Mouse (Mus musculus) lung, embryonic 16.5 days (tissue): ENCODE results near the gene Map1b. TPM values are rescaled to one million over a fixed set of nuclear protein-coding genes. Genes with fewer than 3 reads are reported as not detected.

ENCODE experiments used
- ATAC-seq: fragments of 200-750 bp; cut with Nextera tagmentation; 2 replicates; pipeline ENCODE4 v1.8.0; 2017; ENCODE audit warnings: low read depth, mild to moderate bottlenecking, moderate library complexity
- H3K27ac ChIP-seq: fragments of 300-500 bp; sonication (generic); 2 replicates; pipeline ENCODE4 v1.5.1; 2014; ENCODE audit warnings: mild to moderate bottlenecking, control low read depth, low read length
- H3K27me3 ChIP-seq: fragments of 300-500 bp; sonication (generic); 2 replicates; pipeline ENCODE4 v1.6.1; 2014; ENCODE audit warnings: low read depth, low read length, mixed read lengths; ENCODE audit not compliant: control insufficient read depth, insufficient read depth
- H3K36me3 ChIP-seq: fragments of 300-500 bp; sonication (generic); 2 replicates; pipeline ENCODE4 v1.6.1; 2014; ENCODE audit warnings: low read length; ENCODE audit not compliant: control insufficient read depth, insufficient read depth
- H3K4me1 ChIP-seq: fragments of 300-500 bp; sonication (generic); replicated peaks from 2 replicates; pipeline ENCODE4 v1.6.1; 2014; ENCODE audit warnings: low read length, mixed read lengths; ENCODE audit not compliant: control insufficient read depth, insufficient read depth
- H3K4me2 ChIP-seq: fragments of 300-500 bp; sonication (generic); 2 replicates; pipeline ENCODE4 v1.6.1; 2014; ENCODE audit warnings: low read depth, low read length, control low read depth
- H3K4me3 ChIP-seq: fragments of 300-500 bp; sonication (generic); 2 replicates; pipeline ENCODE4 v1.5.1; 2014; ENCODE audit warnings: mild to moderate bottlenecking, low read length, control low read depth
- H3K9ac ChIP-seq: fragments of 300-500 bp; sonication (generic); 2 replicates; pipeline ENCODE4 v1.6.1; 2014; ENCODE audit warnings: low read length, control low read depth
- H3K9me3 ChIP-seq: fragments of 300-500 bp; sonication (generic); 2 replicates; pipeline ENCODE4 v1.6.1; 2016; ENCODE audit warnings: low read length; ENCODE audit not compliant: control insufficient read depth
- WGBS: fragments of 180-500 bp; shearing (Covaris S2); extraction: QIAGEN DNeasy Blood & Tissue Kit; methylation state at CpG from one replicate; pipeline ENCODE4 v1.1.7; 2014; 5-methylcytosine and 5-hydroxymethylcytosine counted together
- polyA plus RNA-seq: library from polyadenylated mRNA; unstranded; fragments of >200 nt; fragmentation: Nextera tagmentation; extraction: Ambion mirVana; gene quantifications from 2 replicates; pipeline ENCODE4 v1.2.1, GENCODE M21; 2015

Gene Map1b
- polyA plus RNA-seq, 1 experiment from 2014 or later, result 67.1 TPM

DNA sequence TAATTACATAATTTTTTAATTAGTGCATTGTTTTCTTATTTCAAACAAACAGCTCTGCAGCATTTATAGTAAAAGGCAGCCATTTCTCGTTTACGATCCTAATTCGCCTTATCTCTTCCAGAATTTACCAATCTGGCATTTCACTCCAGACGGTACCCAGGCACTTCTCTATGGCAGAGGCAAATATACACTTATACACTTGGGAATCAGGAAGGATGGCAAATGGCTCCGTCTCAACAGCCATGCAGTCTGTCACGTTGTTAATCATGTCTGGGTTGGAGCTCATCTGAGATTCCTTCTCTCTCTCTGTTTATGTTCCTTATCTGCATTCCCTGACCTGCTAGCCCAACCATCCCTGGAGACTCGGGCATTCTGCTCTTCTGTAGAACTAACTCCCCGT is 38.6 kb upstream of the Map1b start:
- no peak overlapping the region for H3K4me2 ChIP-seq
- 23% methylated on average over 8 of the region's 8 CpGs for WGBS
- no peak overlapping the region for H3K4me3 ChIP-seq
- H3K27ac ChIP-seq, result no peak overlapping the region
- no peaks in the 10 kb centered on the region for H3K4me1 ChIP-seq
- ATAC-seq, result no peak
- H3K36me3 ChIP-seq, result no peaks in the 10 kb centered on the region
- H3K9ac ChIP-seq, result no peak overlapping the region
- H3K9me3 ChIP-seq, result no peaks in the 10 kb centered on the region
- no peaks in the 10 kb centered on the region for H3K27me3 ChIP-seq

DNA sequence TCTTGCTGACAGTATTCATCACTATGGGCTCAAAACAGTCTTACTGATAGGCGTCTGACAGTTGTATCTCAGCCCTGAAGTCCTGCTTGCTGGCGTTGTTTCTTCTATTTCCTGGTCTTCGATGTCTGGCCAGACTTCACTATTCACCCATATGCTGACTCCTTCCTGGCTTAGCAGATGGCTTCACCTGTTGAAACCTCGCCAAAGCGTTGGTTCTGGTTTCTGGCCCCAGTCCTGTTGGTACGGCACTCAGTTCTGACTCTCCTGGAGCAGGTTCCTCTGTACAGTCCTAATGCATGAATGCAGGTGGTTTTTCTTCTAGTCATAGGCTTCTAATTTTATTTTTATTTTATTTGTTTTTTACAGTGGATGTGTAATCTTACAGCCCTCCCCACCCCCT is 38.1 kb upstream of the Map1b start:
- Histone ChIP-seq H3K9me3 (no peaks in the 10 kb centered on the region), H3K4me3 (no peak overlapping the region), H3K9ac (no peak overlapping the region), H3K4me2 (no peak overlapping the region), H3K27me3 (no peaks in the 10 kb centered on the region), H3K36me3 (no peaks in the 10 kb centered on the region), H3K27ac (no peak overlapping the region), H3K4me1 (no peaks in the 10 kb centered on the region)
- no peak for ATAC-seq
- 77% methylated on average over 6 of the region's 6 CpGs for WGBS

DNA sequence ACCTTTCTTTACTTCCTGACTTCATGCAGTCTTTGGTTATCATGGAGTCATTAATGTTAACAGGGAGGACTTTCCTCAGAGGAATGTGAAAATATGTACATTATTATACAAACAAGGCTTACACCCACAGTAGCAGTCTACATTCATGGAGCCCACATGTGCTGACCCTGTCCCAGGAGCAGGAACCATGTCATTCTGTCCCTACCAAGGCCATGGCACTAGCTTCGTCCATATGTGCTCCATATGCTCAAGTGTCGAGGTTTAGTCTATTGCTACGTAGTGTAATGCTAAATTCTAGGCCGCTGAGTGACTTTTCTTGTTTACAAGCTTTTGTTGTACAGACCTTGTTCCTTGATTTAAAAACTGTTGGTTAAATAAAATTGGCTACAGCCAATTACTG is 36.0 kb upstream of the Map1b start:
- no peak overlapping the region for H3K27ac ChIP-seq
- H3K4me2 ChIP-seq, result no peak overlapping the region
- H3K27me3 ChIP-seq, result no peaks in the 10 kb centered on the region
- no peak overlapping the region for H3K4me3 ChIP-seq
- no peaks in the 10 kb centered on the region for H3K36me3 ChIP-seq
- H3K4me1 ChIP-seq, result no peaks in the 10 kb centered on the region
- no peak overlapping the region for H3K9ac ChIP-seq
- 88% methylated on average over 4 of the region's 4 CpGs for WGBS
- no peaks in the 10 kb centered on the region for H3K9me3 ChIP-seq
- ATAC-seq, result no peak

DNA sequence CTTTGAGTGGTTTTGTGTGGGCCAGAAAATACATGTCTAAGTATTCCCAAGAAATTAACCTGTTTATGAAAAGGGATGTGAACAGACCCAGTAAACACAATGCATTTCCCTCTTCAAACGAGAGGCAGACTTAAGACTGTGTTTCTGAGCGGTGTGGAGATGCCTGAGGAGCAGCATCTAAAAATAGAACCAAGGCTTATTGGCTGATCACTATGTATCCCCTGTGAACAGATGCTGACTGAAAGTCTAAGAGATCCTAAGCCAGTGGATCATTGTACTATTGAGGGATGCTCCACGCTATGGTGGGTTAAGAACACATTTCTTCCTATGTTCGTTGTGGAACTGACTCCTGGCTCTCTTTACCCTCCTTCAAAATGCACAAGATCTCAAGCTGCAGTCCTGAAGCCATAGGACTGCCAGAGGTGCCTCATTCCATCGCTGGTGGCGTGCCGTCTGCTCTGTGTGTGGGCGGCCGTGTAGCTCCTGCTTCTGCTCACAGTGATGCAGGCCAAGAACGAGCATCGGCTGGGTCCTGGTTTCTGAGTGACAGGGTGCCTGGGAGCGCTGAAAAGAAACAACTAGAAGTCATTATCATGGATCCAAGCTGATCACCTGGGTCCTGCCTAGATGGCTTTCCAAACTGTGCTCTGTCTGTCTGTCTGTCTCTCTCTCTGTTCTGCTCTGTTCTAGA is 34.5 kb upstream of the Map1b start:
- Histone ChIP-seq H3K4me2 (no peak overlapping the region), H3K4me3 (no peak overlapping the region), H3K9me3 (no peaks in the 10 kb centered on the region), H3K27me3 (no peaks in the 10 kb centered on the region), H3K36me3 (no peaks in the 10 kb centered on the region), H3K4me1 (no peaks in the 10 kb centered on the region), H3K27ac (no peak overlapping the region), H3K9ac (no peak overlapping the region)
- no peak for ATAC-seq
- WGBS, result 63% methylated on average over 12 of the region's 12 CpGs

DNA sequence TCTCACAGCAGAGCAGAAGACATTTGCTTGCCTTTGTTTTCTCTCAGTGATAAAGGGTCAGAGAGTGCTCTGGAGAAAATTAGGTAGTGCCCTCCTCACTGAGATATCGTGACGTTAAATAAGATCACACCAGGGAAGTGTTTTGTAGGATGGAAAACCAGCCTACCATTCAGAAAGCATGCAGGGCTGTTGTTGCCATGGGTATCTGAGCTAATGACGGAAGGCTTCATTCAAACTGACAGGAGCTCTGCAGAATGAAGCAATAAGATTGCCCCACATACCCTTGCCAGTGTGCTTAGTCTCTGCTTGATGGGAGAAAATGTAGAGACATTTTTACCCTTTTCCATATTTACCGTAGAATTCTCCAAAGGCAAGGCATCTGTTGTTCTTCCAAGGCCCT is 33.7 kb upstream of the Map1b start:
- Histone ChIP-seq H3K27ac (no peak overlapping the region), H3K4me1 (no peaks in the 10 kb centered on the region), H3K36me3 (no peaks in the 10 kb centered on the region), H3K4me2 (no peak overlapping the region), H3K9ac (no peak overlapping the region), H3K4me3 (no peak overlapping the region), H3K27me3 (no peaks in the 10 kb centered on the region), H3K9me3 (no peaks in the 10 kb centered on the region)
- 75% methylated on average over 4 of the region's 4 CpGs for WGBS
- ATAC-seq, result no peak

DNA sequence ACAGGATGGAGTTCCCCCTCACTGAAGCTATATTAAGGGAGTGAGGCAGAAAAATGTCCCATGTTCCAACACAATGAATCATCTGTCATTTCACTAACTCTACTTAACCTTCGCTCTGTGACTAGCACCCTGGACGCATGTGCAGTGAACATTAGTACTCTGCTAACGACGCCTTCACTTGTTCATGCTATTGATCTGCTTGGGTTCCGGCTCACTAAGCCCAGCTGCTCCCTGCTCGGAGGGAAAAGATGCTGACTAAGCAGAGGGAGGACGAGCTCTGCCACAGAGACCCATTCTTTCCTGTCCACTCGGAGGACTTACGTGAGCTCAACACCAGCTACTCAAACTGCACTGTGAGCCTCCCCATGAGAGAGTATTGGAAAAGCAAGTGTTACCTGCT is 33.2 kb upstream of the Map1b start:
- Histone ChIP-seq H3K9me3 (no peaks in the 10 kb centered on the region), H3K27ac (no peak overlapping the region), H3K9ac (no peak overlapping the region), H3K4me2 (no peak overlapping the region), H3K27me3 (no peaks in the 10 kb centered on the region), H3K36me3 (no peaks in the 10 kb centered on the region), H3K4me1 (no peaks in the 10 kb centered on the region), H3K4me3 (no peak overlapping the region)
- no peak for ATAC-seq
- WGBS, result 36% methylated on average over 9 of the region's 9 CpGs

DNA sequence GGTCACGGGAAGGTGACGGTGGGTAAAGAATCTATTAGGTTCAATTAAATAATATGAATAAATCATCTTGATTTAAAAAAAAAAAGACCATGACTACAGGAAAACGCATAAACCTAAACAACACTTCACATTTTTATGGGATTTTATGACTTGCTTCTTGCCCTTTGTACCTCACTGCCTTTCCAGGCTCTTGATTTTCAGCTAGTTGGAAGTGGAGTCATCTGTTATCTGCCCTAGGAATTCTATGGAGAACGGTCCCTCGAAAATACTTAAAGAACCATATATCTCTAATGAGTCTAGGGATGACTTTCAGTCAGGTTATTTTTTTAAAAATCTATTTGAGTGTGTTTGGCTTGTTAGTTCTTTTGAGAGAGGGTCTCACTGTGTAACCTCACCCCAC is 30.5 kb upstream of the Map1b start:
- no peak for ATAC-seq
- WGBS, result 63% methylated on average over 5 of the region's 5 CpGs

DNA sequence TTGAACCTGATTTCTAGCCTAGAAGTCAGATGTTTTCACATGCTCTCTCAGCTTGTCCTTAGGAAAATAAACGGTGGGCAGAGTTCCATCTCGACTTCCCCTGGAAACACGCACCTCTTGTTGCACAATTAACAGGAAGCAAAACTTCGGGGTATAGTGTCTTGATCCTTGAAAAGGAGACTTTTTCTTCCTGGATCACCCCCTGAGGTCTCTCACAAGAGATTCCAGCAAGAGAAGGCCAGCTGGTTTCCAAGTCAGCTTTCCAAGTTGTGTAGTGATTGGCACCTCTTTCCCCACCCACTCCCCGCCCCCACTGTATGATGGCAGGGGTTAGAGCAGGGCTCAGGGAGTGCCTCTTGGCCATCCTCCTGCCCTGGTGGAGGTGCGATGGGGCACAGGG is 28.9 kb upstream of the Map1b start:
- 46% methylated on average over 6 of the region's 6 CpGs for WGBS
- H3K27ac ChIP-seq, result no peak overlapping the region

More for the DNA sequence above, 30.5 kb upstream of the Map1b start:
- H3K9ac ChIP-seq, result no peak overlapping the region
- no peak overlapping the region for H3K27ac ChIP-seq
- no peak overlapping the region for H3K4me2 ChIP-seq
- H3K9me3 ChIP-seq, result no peaks in the 10 kb centered on the region
- no peaks in the 10 kb centered on the region for H3K27me3 ChIP-seq
- H3K36me3 ChIP-seq, result no peaks in the 10 kb centered on the region
- H3K4me1 ChIP-seq, result no peaks in the 10 kb centered on the region
- no peak overlapping the region for H3K4me3 ChIP-seq

DNA sequence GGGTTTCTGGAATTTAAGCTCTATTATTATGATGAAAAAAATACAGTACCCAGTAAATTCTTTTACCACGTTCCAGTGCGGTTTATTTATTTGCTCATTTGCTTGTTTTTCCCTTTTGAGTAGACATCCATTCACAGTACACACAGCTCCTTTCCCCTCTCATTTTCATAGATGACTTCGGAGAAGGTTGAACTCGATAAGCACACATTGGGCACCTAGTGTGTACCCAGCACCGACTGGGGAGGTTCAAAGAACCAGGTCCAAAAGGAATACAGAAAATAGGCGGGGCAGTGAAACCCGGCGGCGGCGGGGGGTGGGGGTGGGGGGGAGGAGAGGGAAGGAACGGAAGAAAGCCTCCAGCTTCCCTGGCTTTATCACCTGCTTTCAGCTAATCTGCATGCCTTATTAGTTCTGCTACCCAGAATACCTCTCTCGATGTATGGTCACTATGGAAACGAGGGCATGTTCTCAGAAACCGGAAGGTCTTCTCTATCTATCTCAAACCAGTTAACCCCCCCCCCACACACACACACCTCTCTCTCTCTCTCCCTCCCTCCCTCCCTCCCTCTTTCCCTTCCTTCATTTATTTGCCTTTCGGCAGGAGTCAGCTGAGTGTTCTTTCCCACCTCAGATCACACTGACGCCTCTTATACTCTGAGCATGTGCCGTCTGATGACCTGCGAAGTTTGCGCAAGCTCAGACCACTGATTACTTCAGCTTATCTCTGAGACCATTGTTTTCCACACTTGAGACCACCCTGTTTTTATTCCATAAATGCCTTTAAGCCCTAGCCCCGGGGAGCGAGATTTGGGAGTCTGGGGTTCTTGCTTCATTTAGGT is 25.3 kb upstream of the Map1b start:
- Histone ChIP-seq H3K27me3 (no peaks in the 10 kb centered on the region), H3K4me3 (no peak overlapping the region), H3K9me3 (no peaks in the 10 kb centered on the region), H3K4me1 (peaks cover 9% of the 10 kb centered on the region; the same call in 1 of the 2 replicates), H3K4me2 (peak overlapping the region; percentile 48), H3K9ac (no peak overlapping the region), H3K27ac (no peak overlapping the region), H3K36me3 (no peaks in the 10 kb centered on the region)
- no peak for ATAC-seq
- WGBS, result 18% methylated on average over 21 of the region's 21 CpGs

More for the DNA sequence above, 28.9 kb upstream of the Map1b start:
- H3K27me3 ChIP-seq, result no peaks in the 10 kb centered on the region
- no peak overlapping the region for H3K4me2 ChIP-seq
- H3K4me3 ChIP-seq, result no peak overlapping the region
- ATAC-seq, result no peak
- no peaks in the 10 kb centered on the region for H3K36me3 ChIP-seq
- H3K9me3 ChIP-seq, result no peaks in the 10 kb centered on the region
- H3K4me1 ChIP-seq, result peaks cover 5% of the 10 kb centered on the region; the same call in 1 of the 2 replicates
- H3K9ac ChIP-seq, result no peak overlapping the region
